Mouse (Mus musculus) C2C12 (cell line): ENCODE data around the gene Sox14. TPM values are rescaled to one million over a fixed set of nuclear protein-coding genes. Genes with fewer than 3 reads are reported as not detected.

Source experiments
- H3K27me3 ChIP-seq: one replicate; pipeline ENCODE4 v1.6.1; 2011; ENCODE audit not compliant: control insufficient read depth, insufficient read depth, insufficient read length
- H3K36me3 ChIP-seq: one replicate; pipeline ENCODE4 v1.6.1; 2011; ENCODE audit not compliant: control insufficient read depth, insufficient read depth
- H3K4me3 ChIP-seq: one replicate; pipeline ENCODE4 v1.5.1; 2011; ENCODE audit warnings: mild to moderate bottlenecking, control low read depth; ENCODE audit not compliant: poor library complexity, insufficient read depth, severe bottlenecking
- H3K79me2 ChIP-seq: one replicate; pipeline ENCODE4 v1.6.1; 2011; ENCODE audit not compliant: control insufficient read depth, insufficient read depth
- H3K79me3 ChIP-seq: one replicate; pipeline ENCODE4 v1.6.1; 2011; ENCODE audit warnings: low read depth, control low read depth
- H3ac ChIP-seq: one replicate; pipeline ENCODE3; 2011; ENCODE audit warnings: low read depth; ENCODE audit not compliant: control insufficient read depth, insufficient read length
- CEBPB ChIP-seq: IDR thresholded peaks from one replicate; pipeline ENCODE4 v1.6.1; 2011; ENCODE audit warnings: low read depth, mild to moderate bottlenecking, control low read depth, moderate library complexity
- CTCF ChIP-seq: IDR thresholded peaks from one replicate; pipeline ENCODE4 v1.5.1; 2011; ENCODE audit not compliant: control insufficient read depth, insufficient read depth, insufficient read length
- FOSL1 ChIP-seq: IDR thresholded peaks from one replicate; pipeline ENCODE4 v1.8.0; 2011; ENCODE audit warnings: mild to moderate bottlenecking, low read length; ENCODE audit not compliant: poor library complexity, insufficient read depth, severe bottlenecking
- MAX ChIP-seq: IDR thresholded peaks from one replicate; pipeline ENCODE4 v1.6.1; 2011; ENCODE audit warnings: mild to moderate bottlenecking, control low read depth
- MYOD1 ChIP-seq: IDR thresholded peaks from one replicate; pipeline ENCODE4 v1.6.1; 2011; ENCODE audit warnings: low read depth; ENCODE audit not compliant: control insufficient read depth, insufficient read length
- MYOG ChIP-seq: IDR thresholded peaks from one replicate; pipeline ENCODE4 v1.6.1; 2011; ENCODE audit not compliant: control insufficient read depth, insufficient read length; ENCODE audit errors: extremely low read depth
- USF1 ChIP-seq: IDR thresholded peaks from one replicate; pipeline ENCODE4 v1.6.1; 2011; ENCODE audit warnings: low read depth, mild to moderate bottlenecking, control low read depth, moderate library complexity
- polyA plus RNA-seq: library from polyadenylated mRNA; unstranded; fragments of >200 nt; fragmentation: generic; extraction: Trizol; gene quantifications from one replicate; pipeline ENCODE4 v1.2.1, GENCODE M21; 2012; ENCODE audit warnings: missing spikeins

Gene Sox14
- polyA plus RNA-seq, 1 experiment, result not detected

- no peaks in the 10 kb centered on the region for H3K79me2 ChIP-seq
- TF ChIP-seq MYOD1, result no peak
- no peak for TF ChIP-seq CTCF
- TF ChIP-seq CEBPB, result no peak
- no peak for TF ChIP-seq MYOG
- no peak for TF ChIP-seq FOSL1
- no peak for TF ChIP-seq MAX
- TF ChIP-seq USF1, result no peak
- H3K79me3 ChIP-seq, result no peaks in the 10 kb centered on the region
These were observed 21.5 kb downstream of the Sox14 start for GRCm38 (mm10) chr9:99854486-99854885.

GRCm38 (mm10) chr9:99853356-99853755 is 22.6 kb downstream of the Sox14 start:
- no peak overlapping the region for H3K4me3 ChIP-seq
- no peak overlapping the region for H3ac ChIP-seq
- H3K27me3 ChIP-seq, result peaks cover 33% of the 10 kb centered on the region
- no peaks in the 10 kb centered on the region for H3K79me2 ChIP-seq
- H3K79me3 ChIP-seq, result no peaks in the 10 kb centered on the region
- TF ChIP-seq MYOD1, result no peak
- no peaks in the 10 kb centered on the region for H3K36me3 ChIP-seq

More at GRCm38 (mm10) chr9:99854486-99854885, 21.5 kb downstream of the Sox14 start:
- Histone ChIP-seq H3K36me3 (no peaks in the 10 kb centered on the region), H3K4me3 (no peak overlapping the region), H3K27me3 (peaks cover 41% of the 10 kb centered on the region), H3ac (no peak overlapping the region)

- Histone ChIP-seq H3K4me3 (no peak overlapping the region), H3ac (no peak overlapping the region), H3K79me2 (no peaks in the 10 kb centered on the region), H3K27me3 (peaks cover 10% of the 10 kb centered on the region), H3K36me3 (no peaks in the 10 kb centered on the region), H3K79me3 (no peaks in the 10 kb centered on the region)
- TF ChIP-seq FOSL1, result no peak
- peak; percentile 36 for TF ChIP-seq MYOD1
These were observed 25.6 kb downstream of the Sox14 start for GRCm38 (mm10) chr9:99850354-99850753.

GRCm38 (mm10) chr9:99848327-99848726 is 27.6 kb downstream of the Sox14 start:
- H3K79me2 ChIP-seq, result no peaks in the 10 kb centered on the region
- H3ac ChIP-seq, result no peak overlapping the region
- no peak overlapping the region for H3K4me3 ChIP-seq
- no peaks in the 10 kb centered on the region for H3K27me3 ChIP-seq
- H3K36me3 ChIP-seq, result no peaks in the 10 kb centered on the region
- H3K79me3 ChIP-seq, result no peaks in the 10 kb centered on the region
- no peak for TF ChIP-seq MYOG

GRCm38 (mm10) chr9:99846820-99847219 is 29.1 kb downstream of the Sox14 start:
- no peaks in the 10 kb centered on the region for H3K79me3 ChIP-seq
- no peak for TF ChIP-seq MYOD1
- TF ChIP-seq CTCF, result peak; percentile 72
- H3ac ChIP-seq, result no peak overlapping the region
- no peaks in the 10 kb centered on the region for H3K79me2 ChIP-seq
- no peaks in the 10 kb centered on the region for H3K36me3 ChIP-seq
- H3K4me3 ChIP-seq, result no peak overlapping the region
- no peaks in the 10 kb centered on the region for H3K27me3 ChIP-seq

- TF ChIP-seq MYOD1, result no peak
- TF ChIP-seq CTCF, result no peak
- TF ChIP-seq CEBPB, result peak; percentile 71
- TF ChIP-seq MAX, result no peak
- Histone ChIP-seq H3K27me3 (no peaks in the 10 kb centered on the region), H3ac (no peak overlapping the region), H3K36me3 (no peaks in the 10 kb centered on the region), H3K4me3 (no peak overlapping the region), H3K79me2 (no peaks in the 10 kb centered on the region), H3K79me3 (no peaks in the 10 kb centered on the region)
These were observed 36.6 kb downstream of the Sox14 start for GRCm38 (mm10) chr9:99839367-99839766.

GRCm38 (mm10) chr9:99838877-99839276 is 37.1 kb downstream of the Sox14 start:
- H3K4me3 ChIP-seq, result no peak overlapping the region
- TF ChIP-seq MYOD1 (peak; percentile 54), CEBPB (no peak), USF1 (no peak), MYOG (no peak), CTCF (no peak), MAX (no peak), FOSL1 (peak; percentile 74)
- H3K79me3 ChIP-seq, result no peaks in the 10 kb centered on the region
- no peaks in the 10 kb centered on the region for H3K79me2 ChIP-seq
- H3K36me3 ChIP-seq, result no peaks in the 10 kb centered on the region
- H3ac ChIP-seq, result no peak overlapping the region
- H3K27me3 ChIP-seq, result no peaks in the 10 kb centered on the region
